Mouse (Mus musculus): ENCODE measurements around the gene Cacna2d3. TPM values are rescaled to one million over a fixed set of nuclear protein-coding genes. Genes with fewer than 3 reads are reported as not detected.

Cacna2d3 gene
- polyA plus RNA-seq, 1 experiment: not detected

DNA sequence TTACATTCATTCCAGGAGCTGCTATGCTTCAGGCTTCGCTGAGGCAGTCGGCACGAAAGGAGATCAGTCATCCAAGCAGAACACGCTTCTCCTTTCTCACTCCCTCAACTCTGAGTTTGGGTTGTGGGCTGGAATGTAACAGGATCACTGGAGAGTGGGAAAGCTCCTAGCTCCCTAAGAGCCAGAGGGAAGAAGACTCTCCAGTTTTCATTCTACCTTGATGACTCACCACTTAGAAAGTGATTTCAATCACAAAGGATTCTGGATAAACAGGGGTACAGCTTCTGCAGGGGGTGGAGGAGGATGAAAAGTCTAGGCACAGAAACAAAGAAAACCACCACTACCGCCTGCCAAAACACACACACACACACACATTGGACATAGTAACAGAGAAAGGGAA, 760.3 kb downstream of the Cacna2d3 start:
- H3K9me3 ChIP-seq: peaks cover 28% of the 10 kb centered on the region
- H3K4me3 ChIP-seq (replicated peaks): no peak overlapping the region
- H3K27me3 ChIP-seq (replicated peaks): no peaks in the 10 kb centered on the region
- TF ChIP-seq FLI1 (IDR thresholded peaks at IDR 0.05; ENCODE audit: low read length): no peak
- TF ChIP-seq GATA1 (IDR thresholded peaks at IDR 0.05; ENCODE audit: borderline replicate concordance, low read length): no peak
- no peaks in the 10 kb centered on the region for H3K4me1 ChIP-seq
- H3K36me3 ChIP-seq (replicated peaks; ENCODE audit: low read length): no peaks in the 10 kb centered on the region

DNA sequence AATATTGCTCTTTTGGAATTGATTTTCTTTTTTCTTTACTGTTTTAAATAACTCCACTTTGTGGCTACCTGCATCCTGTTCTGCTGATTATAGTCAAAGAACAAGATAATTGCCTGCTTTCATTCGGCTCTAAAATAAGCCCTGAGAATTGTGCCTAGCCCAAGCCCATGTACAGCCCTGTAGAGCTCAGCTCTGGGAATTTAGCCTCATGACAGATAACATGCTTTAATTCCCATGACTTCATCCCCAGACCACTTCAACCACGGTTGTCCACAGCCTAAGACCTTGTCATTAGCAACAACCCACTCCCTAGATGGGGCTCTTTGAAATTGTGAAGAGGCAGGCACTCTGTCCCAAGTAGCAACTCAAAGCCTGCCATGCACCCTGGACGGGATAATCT, 762.6 kb downstream of the Cacna2d3 start:
- H3K9me3 ChIP-seq: peaks cover 28% of the 10 kb centered on the region
- no peaks in the 10 kb centered on the region for H3K27me3 ChIP-seq (replicated peaks)
- H3K36me3 ChIP-seq (replicated peaks; ENCODE audit: low read length): no peaks in the 10 kb centered on the region
- no peaks in the 10 kb centered on the region for H3K4me1 ChIP-seq
- TF ChIP-seq FLI1 (IDR thresholded peaks at IDR 0.05; ENCODE audit: low read length) (no peak), GATA1 (IDR thresholded peaks at IDR 0.05; ENCODE audit: borderline replicate concordance, low read length) (no peak)
- H3K4me3 ChIP-seq (replicated peaks): no peak overlapping the region

DNA sequence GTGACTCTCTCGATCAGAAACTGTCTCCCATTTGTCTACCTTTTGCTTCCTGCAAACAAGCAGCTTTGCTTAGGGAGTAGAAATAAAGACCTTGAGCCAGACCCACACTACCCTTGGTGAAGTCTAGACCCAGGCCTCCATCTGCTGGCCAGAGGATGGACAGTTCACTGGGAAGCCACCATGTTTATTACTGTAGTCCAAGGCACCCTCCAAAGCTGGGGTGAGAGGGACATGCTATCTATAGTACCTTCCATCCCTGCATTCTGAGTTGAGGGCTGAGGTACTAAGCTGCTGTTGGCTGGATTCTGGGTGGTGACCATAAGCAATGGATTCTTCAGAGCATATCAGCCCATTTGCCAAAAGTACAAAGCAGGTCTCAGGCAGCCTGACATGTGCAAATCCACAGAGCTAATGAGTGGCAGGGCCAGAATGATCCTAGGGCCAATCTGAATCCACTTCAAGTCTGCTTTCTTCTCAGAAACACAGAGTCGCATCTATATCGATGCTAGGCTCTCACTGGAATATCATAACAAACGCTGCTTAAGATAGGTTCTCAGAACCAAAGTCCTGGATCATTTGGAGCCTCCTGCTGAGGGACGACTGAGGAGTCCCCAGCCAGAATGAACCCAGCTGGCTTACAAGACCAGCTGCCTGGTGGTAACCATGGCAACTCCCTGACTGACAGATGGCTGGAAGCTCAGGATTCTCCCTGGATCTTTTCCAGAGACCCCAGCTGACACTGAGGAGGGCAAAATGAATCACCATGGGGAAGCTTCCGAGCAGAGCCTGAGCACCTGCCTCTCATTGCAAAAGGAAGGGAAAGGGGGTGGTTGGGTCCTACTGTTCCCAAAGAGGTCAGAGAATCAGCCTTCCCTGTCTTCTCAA, 763.3 kb downstream of the Cacna2d3 start:
- TF ChIP-seq FLI1 (IDR thresholded peaks at IDR 0.05; ENCODE audit: low read length) (no peak), GATA1 (IDR thresholded peaks at IDR 0.05; ENCODE audit: borderline replicate concordance, low read length) (no peak)
- peaks cover 28% of the 10 kb centered on the region for H3K9me3 ChIP-seq
- no peaks in the 10 kb centered on the region for H3K27me3 ChIP-seq (replicated peaks)
- H3K4me1 ChIP-seq: no peaks in the 10 kb centered on the region
- no peak overlapping the region for H3K4me3 ChIP-seq (replicated peaks)
- H3K36me3 ChIP-seq (replicated peaks; ENCODE audit: low read length): no peaks in the 10 kb centered on the region

DNA sequence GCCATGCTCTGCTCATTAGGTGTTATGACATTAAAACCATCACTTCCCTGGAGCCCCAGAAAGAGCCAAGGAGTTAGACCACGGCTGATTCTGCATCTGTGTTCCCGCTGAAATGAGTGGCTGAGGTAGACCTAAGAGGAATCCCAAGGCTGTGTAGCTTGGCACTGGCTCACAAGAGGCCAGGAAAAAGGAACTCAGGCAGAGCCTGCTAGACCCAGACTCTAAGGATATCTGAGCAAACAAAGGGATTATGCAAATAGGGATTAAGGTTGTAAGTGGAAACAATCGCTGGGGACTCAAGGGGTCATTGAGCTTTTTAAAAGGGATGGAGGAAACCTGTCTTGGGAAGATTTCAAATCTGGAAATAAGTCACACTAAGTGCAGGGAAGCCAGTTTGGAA, 766.5 kb downstream of the Cacna2d3 start:
- Histone ChIP-seq H3K27me3 (replicated peaks) (no peaks in the 10 kb centered on the region), H3K4me1 (no peaks in the 10 kb centered on the region), H3K9me3 (peaks cover 10% of the 10 kb centered on the region; the same call in 1 of the 2 replicates), H3K4me3 (replicated peaks) (no peak overlapping the region), H3K36me3 (replicated peaks; ENCODE audit: low read length) (no peaks in the 10 kb centered on the region)
- TF ChIP-seq GATA1 (IDR thresholded peaks at IDR 0.05; ENCODE audit: borderline replicate concordance, low read length) (no peak), FLI1 (IDR thresholded peaks at IDR 0.05; ENCODE audit: low read length) (no peak)

DNA sequence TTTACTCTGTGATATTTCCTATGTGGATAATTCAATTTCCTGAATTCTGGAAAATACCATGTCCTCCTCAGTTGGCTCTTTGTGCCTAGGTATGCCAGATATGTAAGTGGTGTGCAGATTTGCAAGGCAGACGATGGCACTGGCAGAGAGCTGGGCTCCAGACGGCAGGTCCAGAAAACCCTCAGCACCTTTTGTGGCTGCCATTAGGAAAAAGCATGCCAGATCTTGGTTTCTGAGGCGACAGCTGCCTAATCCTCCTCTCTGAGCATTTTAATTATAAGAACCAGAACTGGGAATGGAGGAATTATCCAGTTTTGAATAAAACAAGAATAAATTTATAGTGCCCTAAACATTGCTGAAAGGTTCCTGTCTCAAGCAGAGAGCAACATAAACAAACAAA, 767.1 kb downstream of the Cacna2d3 start:
- no peak for TF ChIP-seq FLI1 (IDR thresholded peaks at IDR 0.05; ENCODE audit: low read length)

DNA sequence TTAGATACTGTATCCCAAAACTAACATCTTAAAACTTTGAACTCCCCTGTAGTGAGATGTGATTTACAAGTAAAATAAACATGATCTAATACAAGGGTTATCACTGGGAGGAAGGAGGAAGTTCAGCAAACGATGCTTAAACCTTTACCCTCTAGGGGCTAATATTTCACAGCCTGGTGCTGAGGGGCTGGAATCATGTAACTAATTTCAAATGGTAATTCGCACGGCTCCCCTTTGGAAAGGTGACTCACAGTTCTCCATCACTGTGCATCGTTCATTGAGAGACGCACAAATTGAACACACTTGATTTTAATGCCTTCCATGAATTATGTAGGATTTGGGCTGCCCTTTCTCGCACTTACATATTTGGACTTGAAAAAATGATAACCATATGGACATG, 767.6 kb downstream of the Cacna2d3 start:
- no peak for TF ChIP-seq FLI1 (IDR thresholded peaks at IDR 0.05; ENCODE audit: low read length)
- no peak for TF ChIP-seq GATA1 (IDR thresholded peaks at IDR 0.05; ENCODE audit: borderline replicate concordance, low read length)
- H3K4me1 ChIP-seq: no peaks in the 10 kb centered on the region

More for the DNA sequence above, 767.1 kb downstream of the Cacna2d3 start:
- H3K36me3 ChIP-seq (replicated peaks; ENCODE audit: low read length): no peaks in the 10 kb centered on the region
- no peaks in the 10 kb centered on the region for H3K4me1 ChIP-seq
- no peaks in the 10 kb centered on the region for H3K27me3 ChIP-seq (replicated peaks)
- H3K9me3 ChIP-seq: peaks cover 7% of the 10 kb centered on the region
- H3K4me3 ChIP-seq (replicated peaks): no peak overlapping the region

DNA sequence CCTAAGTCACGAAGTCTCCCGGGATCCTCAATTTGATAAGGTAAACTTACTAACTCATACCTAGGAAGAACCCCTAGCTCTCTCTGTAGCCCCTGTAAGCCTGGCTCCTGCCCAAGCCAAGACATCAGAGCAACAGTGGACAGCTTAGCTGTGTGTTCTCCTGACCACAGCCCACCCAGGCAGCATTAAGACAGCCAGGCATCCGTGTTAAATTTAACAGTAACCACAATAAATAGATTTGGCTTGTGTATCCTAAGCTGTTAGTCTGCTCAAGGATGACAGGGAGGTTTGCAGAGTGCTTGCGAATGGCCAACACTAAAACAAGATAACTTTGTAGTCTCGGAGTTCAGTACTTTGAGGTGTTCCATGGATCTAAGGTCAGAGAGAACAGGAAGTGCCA, 768.3 kb downstream of the Cacna2d3 start:
- H3K9me3 ChIP-seq: peaks cover 8% of the 10 kb centered on the region
- H3K36me3 ChIP-seq (replicated peaks; ENCODE audit: low read length): no peaks in the 10 kb centered on the region
- H3K4me1 ChIP-seq: no peaks in the 10 kb centered on the region
- no peaks in the 10 kb centered on the region for H3K27me3 ChIP-seq (replicated peaks)
- H3K4me3 ChIP-seq (replicated peaks): no peak overlapping the region
- no peak for TF ChIP-seq GATA1 (IDR thresholded peaks at IDR 0.05; ENCODE audit: borderline replicate concordance, low read length)
- no peak for TF ChIP-seq FLI1 (IDR thresholded peaks at IDR 0.05; ENCODE audit: low read length)

More for the DNA sequence above, 767.6 kb downstream of the Cacna2d3 start:
- no peak overlapping the region for H3K4me3 ChIP-seq (replicated peaks)
- H3K9me3 ChIP-seq: peaks cover 8% of the 10 kb centered on the region
- H3K36me3 ChIP-seq (replicated peaks; ENCODE audit: low read length): no peaks in the 10 kb centered on the region
- no peaks in the 10 kb centered on the region for H3K27me3 ChIP-seq (replicated peaks)

DNA sequence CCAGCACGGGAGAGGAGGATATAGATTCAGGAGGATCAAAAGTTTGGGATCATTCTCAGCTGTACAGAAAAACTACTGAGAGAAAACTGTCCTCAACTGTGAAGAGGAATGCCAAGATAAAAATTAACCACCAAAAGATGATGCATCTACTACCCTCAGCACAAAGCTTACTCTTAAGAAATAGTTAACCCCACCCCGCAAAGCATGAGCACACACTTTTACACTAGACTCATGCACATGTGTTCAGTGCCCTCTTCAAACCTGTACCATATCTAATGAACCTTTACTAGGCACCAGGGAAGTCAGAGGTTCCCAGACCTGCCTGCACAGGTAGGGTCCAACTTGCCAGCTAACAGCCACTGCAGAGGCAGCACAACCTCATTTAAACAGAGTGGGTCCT, 771.2 kb downstream of the Cacna2d3 start:
- Histone ChIP-seq H3K4me3 (replicated peaks) (no peak overlapping the region), H3K36me3 (replicated peaks; ENCODE audit: low read length) (no peaks in the 10 kb centered on the region), H3K9me3 (peaks cover 3% of the 10 kb centered on the region), H3K4me1 (no peaks in the 10 kb centered on the region), H3K27me3 (replicated peaks) (no peaks in the 10 kb centered on the region)
- no peak for TF ChIP-seq FLI1 (IDR thresholded peaks at IDR 0.05; ENCODE audit: low read length)
- no peak for TF ChIP-seq GATA1 (IDR thresholded peaks at IDR 0.05; ENCODE audit: borderline replicate concordance, low read length)

DNA sequence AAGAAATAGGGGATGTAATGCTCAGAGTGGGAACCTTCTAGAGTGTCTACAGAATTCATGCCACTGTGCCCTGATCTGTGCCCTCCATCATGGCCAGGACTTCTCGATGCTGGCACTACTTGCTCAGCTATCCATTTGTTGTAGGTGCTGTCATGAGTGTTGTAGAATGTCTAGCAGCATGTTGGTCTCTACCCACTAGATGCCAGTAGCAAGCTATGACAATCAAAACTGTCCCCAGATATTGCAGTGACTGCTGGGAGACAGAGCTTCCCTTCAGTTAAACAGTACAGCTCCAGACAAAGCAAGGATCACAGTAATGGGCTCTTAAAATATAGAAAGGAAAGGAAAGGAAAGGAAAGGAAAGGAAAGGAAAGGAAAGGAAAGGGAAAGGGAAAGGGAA, 771.9 kb downstream of the Cacna2d3 start:
- Histone ChIP-seq H3K27me3 (replicated peaks) (no peaks in the 10 kb centered on the region), H3K36me3 (replicated peaks; ENCODE audit: low read length) (no peaks in the 10 kb centered on the region), H3K4me3 (replicated peaks) (no peak overlapping the region), H3K4me1 (no peaks in the 10 kb centered on the region), H3K9me3 (peaks cover 3% of the 10 kb centered on the region)
- TF ChIP-seq FLI1 (IDR thresholded peaks at IDR 0.05; ENCODE audit: low read length) (no peak), GATA1 (IDR thresholded peaks at IDR 0.05; ENCODE audit: borderline replicate concordance, low read length) (no peak)

DNA sequence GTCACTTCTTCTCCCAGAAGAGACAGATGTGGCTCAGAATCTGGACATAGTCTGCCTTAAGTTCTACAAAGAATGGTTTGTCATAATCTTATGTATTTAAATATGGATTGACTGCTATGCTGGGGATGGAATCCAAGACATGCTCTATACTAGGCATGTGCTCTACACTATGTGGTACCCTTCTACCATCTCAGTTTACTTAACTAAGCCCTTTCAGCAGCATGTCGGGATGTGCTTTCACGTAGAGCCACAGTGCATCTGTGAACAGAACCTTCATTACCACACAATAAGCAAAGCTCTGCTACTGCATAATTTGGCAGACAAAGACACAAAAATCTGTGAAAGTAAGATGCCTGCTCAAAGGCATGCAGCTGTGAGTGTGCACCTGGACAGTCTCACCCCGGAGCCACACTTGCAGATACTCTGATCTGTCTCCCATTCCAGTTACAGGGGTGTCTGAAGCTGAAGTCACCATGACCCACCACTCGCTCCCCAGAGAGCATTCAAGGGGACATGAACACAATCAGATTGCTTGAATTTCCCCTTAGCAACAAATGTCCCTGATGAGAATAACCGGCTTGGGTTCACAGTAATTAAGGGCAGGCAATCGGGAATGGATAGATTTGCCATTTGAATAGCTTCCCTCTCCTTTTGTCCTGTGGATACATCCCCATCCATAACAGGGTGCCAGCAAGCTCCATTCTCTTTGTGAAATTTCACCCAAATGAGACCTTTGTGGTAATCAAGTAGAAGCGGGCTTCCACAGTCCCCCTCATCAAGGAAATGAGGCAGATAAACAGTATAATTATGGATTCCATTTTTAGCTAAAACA, 773.4 kb downstream of the Cacna2d3 start:
- Histone ChIP-seq H3K36me3 (replicated peaks; ENCODE audit: low read length) (no peaks in the 10 kb centered on the region), H3K27me3 (replicated peaks) (no peaks in the 10 kb centered on the region), H3K4me3 (replicated peaks) (no peak overlapping the region), H3K4me1 (no peaks in the 10 kb centered on the region), H3K9me3 (peaks cover 3% of the 10 kb centered on the region)
- no peak for TF ChIP-seq FLI1 (IDR thresholded peaks at IDR 0.05; ENCODE audit: low read length)
- TF ChIP-seq GATA1 (IDR thresholded peaks at IDR 0.05; ENCODE audit: borderline replicate concordance, low read length): no peak

All from megakaryocyte, embryonic 14.5 days (primary cell).